Mouse (Mus musculus): ENCODE results near the gene Nol11. TPM values are rescaled to one million over a fixed set of nuclear protein-coding genes. Genes with fewer than 3 reads are reported as not detected.
"Not testable (repeated sequence)": the region's sequence is repeated elsewhere in the genome, so short reads cannot be mapped to it uniquely, and the experiment has no call there.

The Nol11 gene
- polyA plus RNA-seq, 1 experiment, result 11.7 TPM

DNA sequence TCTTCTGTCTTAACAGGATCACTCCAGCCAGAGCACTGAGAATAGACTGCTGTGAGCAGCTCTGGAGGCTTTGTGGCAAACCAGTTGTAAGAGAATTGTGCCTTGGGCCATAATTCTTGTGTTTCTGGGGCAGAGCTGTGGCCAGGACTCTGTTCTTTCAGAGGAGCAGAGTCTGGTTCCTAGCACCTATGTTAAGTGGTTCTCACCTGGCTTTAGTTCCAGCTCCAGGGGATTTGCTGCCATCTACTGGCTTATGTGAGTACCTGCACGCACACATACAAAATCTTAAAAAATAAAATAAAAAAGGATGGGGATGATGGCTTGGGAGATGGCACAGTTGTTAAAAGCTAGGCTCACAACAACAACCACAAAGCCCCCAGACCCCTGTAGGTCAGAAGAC, 30.1 kb downstream of the Nol11 start:
- TF ChIP-seq CTCF (IDR thresholded peaks at IDR 0.05; ENCODE audit: borderline replicate concordance, control insufficient read depth, extremely low read depth, insufficient read depth, low read length, poor library complexity) (no peak), POLR2A (IDR thresholded peaks at IDR 0.05; ENCODE audit: control insufficient read depth, extremely low read depth, insufficient read depth, low read length, poor library complexity) (no peak)
- no peak overlapping the region for H3K27ac ChIP-seq (ENCODE audit: control insufficient read depth, insufficient read depth, low read length)
- no peak overlapping the region for H3K4me3 ChIP-seq (ENCODE audit: control insufficient read depth, insufficient read depth, low read length)
- H3K27me3 ChIP-seq (ENCODE audit: control insufficient read depth, insufficient read depth, low read length), result no peaks in the 10 kb centered on the region
- H3K36me3 ChIP-seq (ENCODE audit: control insufficient read depth, insufficient read depth, low read length), result no peaks in the 10 kb centered on the region
- peak; percentile 18 for DNase-seq
- no peaks in the 10 kb centered on the region for H3K4me1 ChIP-seq (replicated peaks; ENCODE audit: control insufficient read depth, insufficient read depth, low read length)
- WGBS, result 60% methylated on average over 1 of the region's 1 CpGs

DNA sequence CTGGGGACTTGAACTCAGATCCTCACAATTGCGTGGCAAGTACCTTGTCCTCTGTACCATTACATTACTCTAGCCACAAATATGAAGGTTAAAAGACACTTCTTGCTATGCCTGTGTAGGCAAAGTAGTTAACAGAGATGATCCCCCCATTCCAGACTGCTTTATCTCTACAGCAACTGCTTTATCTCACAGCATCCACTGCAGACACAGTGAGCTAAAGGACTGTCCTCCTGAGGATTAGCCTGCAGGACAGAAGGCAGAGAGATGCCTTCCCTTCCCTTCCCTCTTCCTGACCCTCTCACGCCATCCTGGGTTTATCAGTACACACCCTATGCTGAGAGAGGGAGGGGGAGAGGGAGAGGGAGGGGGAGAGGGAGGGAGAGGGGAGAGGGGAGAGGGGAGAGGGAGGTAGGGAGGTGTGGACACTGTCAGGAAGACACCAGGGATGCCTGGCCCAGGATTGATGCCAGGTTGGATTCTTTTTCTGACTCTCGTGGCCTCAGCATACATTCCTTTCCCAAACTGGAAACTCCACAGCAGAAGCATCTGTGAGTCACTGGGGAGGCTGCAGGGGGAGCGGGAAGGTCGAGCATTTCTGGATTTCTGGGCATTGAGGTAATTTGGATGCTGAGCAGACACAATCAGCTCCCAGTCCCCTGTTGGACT, 32.1 kb downstream of the Nol11 start:
- TF ChIP-seq CTCF (IDR thresholded peaks at IDR 0.05; ENCODE audit: borderline replicate concordance, control insufficient read depth, extremely low read depth, insufficient read depth, low read length, poor library complexity) (no peak), POLR2A (IDR thresholded peaks at IDR 0.05; ENCODE audit: control insufficient read depth, extremely low read depth, insufficient read depth, low read length, poor library complexity) (no peak)
- no peaks in the 10 kb centered on the region for H3K27me3 ChIP-seq (ENCODE audit: control insufficient read depth, insufficient read depth, low read length)
- no peaks in the 10 kb centered on the region for H3K36me3 ChIP-seq (ENCODE audit: control insufficient read depth, insufficient read depth, low read length)
- WGBS, result 79% methylated on average over 5 of the region's 5 CpGs
- no peak for DNase-seq
- no peak overlapping the region for H3K27ac ChIP-seq (ENCODE audit: control insufficient read depth, insufficient read depth, low read length)
- no peak overlapping the region for H3K4me3 ChIP-seq (ENCODE audit: control insufficient read depth, insufficient read depth, low read length)
- H3K4me1 ChIP-seq (replicated peaks; ENCODE audit: control insufficient read depth, insufficient read depth, low read length), result no peaks in the 10 kb centered on the region

DNA sequence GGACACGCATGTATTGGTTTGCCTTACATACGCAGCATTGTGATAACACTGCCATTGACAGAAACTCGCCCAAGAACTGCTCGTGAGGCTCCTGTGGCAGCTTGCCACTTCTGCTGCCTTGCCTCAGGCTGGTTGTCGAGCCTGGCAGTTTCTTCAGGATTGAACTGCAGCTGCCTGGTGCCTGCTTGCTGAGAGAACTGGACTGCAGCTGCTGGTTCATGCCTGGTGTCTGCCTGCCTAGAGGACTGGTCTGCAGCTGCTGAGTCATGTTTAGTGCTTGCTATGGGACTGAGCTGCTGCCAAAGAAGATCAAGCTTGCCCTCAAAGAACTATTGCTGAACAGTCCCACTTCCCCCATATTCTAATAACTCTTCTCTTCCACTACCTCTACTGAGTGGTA, 33.9 kb downstream of the Nol11 start:
- H3K27me3 ChIP-seq (ENCODE audit: control insufficient read depth, insufficient read depth, low read length), result no peaks in the 10 kb centered on the region
- DNase-seq, result no peak
- H3K27ac ChIP-seq (ENCODE audit: control insufficient read depth, insufficient read depth, low read length), result no peak overlapping the region
- no peak for TF ChIP-seq CTCF (IDR thresholded peaks at IDR 0.05; ENCODE audit: borderline replicate concordance, control insufficient read depth, extremely low read depth, insufficient read depth, low read length, poor library complexity)
- TF ChIP-seq POLR2A (IDR thresholded peaks at IDR 0.05; ENCODE audit: control insufficient read depth, extremely low read depth, insufficient read depth, low read length, poor library complexity), result no peak
- H3K4me1 ChIP-seq (replicated peaks; ENCODE audit: control insufficient read depth, insufficient read depth, low read length), result no peaks in the 10 kb centered on the region
- WGBS, result 97% methylated on average over 5 of the region's 5 CpGs
- no peak overlapping the region for H3K4me3 ChIP-seq (ENCODE audit: control insufficient read depth, insufficient read depth, low read length)
- no peaks in the 10 kb centered on the region for H3K36me3 ChIP-seq (ENCODE audit: control insufficient read depth, insufficient read depth, low read length)

DNA sequence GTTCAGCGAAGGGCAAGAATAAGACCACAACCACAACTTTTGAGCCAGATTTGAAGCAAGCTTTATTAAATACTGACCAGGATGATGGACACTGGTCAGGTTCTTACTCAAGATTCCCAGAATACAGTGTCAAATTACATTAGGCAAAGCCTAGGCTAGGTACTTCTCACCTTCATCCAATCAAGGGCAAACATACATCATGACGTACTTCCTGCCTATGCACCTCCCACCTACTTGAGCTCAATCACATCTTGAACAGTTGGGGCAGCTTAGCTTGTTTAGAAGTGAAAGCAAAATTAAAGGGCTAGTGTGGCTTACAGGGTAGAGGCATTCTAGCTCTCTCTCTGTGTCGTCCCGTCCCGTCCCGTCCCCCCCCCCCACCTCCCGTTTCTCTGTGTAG, 34.8 kb downstream of the Nol11 start:
- Histone ChIP-seq H3K27me3 (ENCODE audit: control insufficient read depth, insufficient read depth, low read length) (no peaks in the 10 kb centered on the region), H3K36me3 (ENCODE audit: control insufficient read depth, insufficient read depth, low read length) (no peaks in the 10 kb centered on the region), H3K4me3 (ENCODE audit: control insufficient read depth, insufficient read depth, low read length) (no peak overlapping the region), H3K4me1 (replicated peaks; ENCODE audit: control insufficient read depth, insufficient read depth, low read length) (no peaks in the 10 kb centered on the region), H3K27ac (ENCODE audit: control insufficient read depth, insufficient read depth, low read length) (no peak overlapping the region)
- DNase-seq, result no peak
- TF ChIP-seq CTCF (IDR thresholded peaks at IDR 0.05; ENCODE audit: borderline replicate concordance, control insufficient read depth, extremely low read depth, insufficient read depth, low read length, poor library complexity) (no peak), POLR2A (IDR thresholded peaks at IDR 0.05; ENCODE audit: control insufficient read depth, extremely low read depth, insufficient read depth, low read length, poor library complexity) (no peak)
- 89% methylated on average over 7 of the region's 7 CpGs for WGBS

DNA sequence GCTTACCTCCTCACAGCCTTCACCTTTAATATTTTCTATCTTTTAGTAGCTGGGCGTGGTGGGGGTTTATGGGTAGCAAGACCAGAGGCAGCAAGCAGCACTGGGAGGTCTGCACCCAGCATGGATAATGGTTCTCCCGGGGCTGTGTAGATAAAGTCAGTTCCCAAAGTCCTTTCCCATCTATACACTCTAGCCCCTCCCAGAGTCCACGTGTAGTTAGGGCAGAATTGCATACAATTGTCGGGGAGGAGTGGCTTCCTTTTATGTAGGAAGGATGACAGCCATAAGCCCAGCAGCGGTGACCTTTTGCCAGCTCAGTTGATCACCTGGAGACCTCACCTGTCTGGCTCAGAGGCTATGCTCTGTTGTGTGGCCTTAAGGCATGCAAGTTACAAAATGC, 35.5 kb downstream of the Nol11 start:
- no peak for DNase-seq
- Histone ChIP-seq H3K27me3 (ENCODE audit: control insufficient read depth, insufficient read depth, low read length) (no peaks in the 10 kb centered on the region), H3K4me1 (replicated peaks; ENCODE audit: control insufficient read depth, insufficient read depth, low read length) (no peaks in the 10 kb centered on the region), H3K27ac (ENCODE audit: control insufficient read depth, insufficient read depth, low read length) (no peak overlapping the region), H3K36me3 (ENCODE audit: control insufficient read depth, insufficient read depth, low read length) (no peaks in the 10 kb centered on the region), H3K4me3 (ENCODE audit: control insufficient read depth, insufficient read depth, low read length) (no peak overlapping the region)
- 87% methylated on average over 5 of the region's 5 CpGs for WGBS
- TF ChIP-seq POLR2A (IDR thresholded peaks at IDR 0.05; ENCODE audit: control insufficient read depth, extremely low read depth, insufficient read depth, low read length, poor library complexity) (no peak), CTCF (IDR thresholded peaks at IDR 0.05; ENCODE audit: borderline replicate concordance, control insufficient read depth, extremely low read depth, insufficient read depth, low read length, poor library complexity) (no peak)

DNA sequence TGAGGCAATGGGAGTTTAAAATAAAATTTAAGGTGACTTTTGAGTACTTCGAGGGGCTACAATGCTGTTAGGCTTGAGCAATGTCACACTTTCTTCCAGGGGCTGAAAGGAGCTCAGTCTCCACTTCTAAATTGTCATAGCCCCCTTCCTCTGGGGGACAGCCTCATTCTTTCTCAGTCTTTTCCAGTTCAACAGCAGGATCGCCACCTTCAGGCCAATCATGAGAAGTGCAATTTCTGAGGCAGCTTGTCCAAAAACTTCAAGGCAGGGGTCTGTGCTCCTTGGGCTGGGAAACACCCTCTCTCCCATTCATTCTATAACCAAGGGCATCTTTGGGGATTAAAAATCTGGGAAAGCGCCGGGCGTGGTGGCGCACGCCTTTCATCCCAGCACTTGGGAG, 37.4 kb downstream of the Nol11 start:
- H3K27ac ChIP-seq (ENCODE audit: control insufficient read depth, insufficient read depth, low read length), result no peak overlapping the region
- peak; percentile 44 for DNase-seq
- no peak overlapping the region for H3K4me3 ChIP-seq (ENCODE audit: control insufficient read depth, insufficient read depth, low read length)
- no peaks in the 10 kb centered on the region for H3K27me3 ChIP-seq (ENCODE audit: control insufficient read depth, insufficient read depth, low read length)
- no peaks in the 10 kb centered on the region for H3K36me3 ChIP-seq (ENCODE audit: control insufficient read depth, insufficient read depth, low read length)
- TF ChIP-seq CTCF (IDR thresholded peaks at IDR 0.05; ENCODE audit: borderline replicate concordance, control insufficient read depth, extremely low read depth, insufficient read depth, low read length, poor library complexity) (no peak), POLR2A (IDR thresholded peaks at IDR 0.05; ENCODE audit: control insufficient read depth, extremely low read depth, insufficient read depth, low read length, poor library complexity) (no peak)
- 79% methylated on average over 7 of the region's 7 CpGs for WGBS
- H3K4me1 ChIP-seq (replicated peaks; ENCODE audit: control insufficient read depth, insufficient read depth, low read length), result no peaks in the 10 kb centered on the region

DNA sequence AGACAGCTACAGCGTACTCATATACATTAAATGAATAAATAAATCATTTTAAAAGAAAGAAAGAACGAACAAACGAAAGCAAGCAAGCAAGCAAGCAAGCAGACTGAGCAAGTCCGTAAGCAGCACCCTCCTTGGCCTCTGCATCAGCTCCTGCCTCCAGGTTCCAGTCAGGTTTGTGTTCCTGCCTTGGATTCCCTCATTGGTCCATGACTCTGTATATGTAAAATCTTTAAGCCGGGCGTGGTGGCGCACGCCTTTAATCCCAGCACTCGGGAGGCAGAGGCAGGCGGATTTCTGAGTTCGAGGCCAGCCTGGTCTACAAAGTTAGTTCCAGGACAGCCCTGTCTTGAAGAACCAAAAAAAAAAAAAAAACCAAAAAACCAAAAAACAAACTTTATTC, 45.2 kb downstream of the Nol11 start:
- not testable (repeated sequence) for H3K4me3 ChIP-seq (ENCODE audit: control insufficient read depth, insufficient read depth, low read length); H3K36me3 ChIP-seq (ENCODE audit: control insufficient read depth, insufficient read depth, low read length); DNase-seq; H3K27me3 ChIP-seq (ENCODE audit: control insufficient read depth, insufficient read depth, low read length); H3K27ac ChIP-seq (ENCODE audit: control insufficient read depth, insufficient read depth, low read length)
- WGBS, result 97% methylated on average over 11 of the region's 11 CpGs
- peaks cover 14% of the 10 kb centered on the region for H3K4me1 ChIP-seq (replicated peaks; ENCODE audit: control insufficient read depth, insufficient read depth, low read length)

Measured in thymus, adult 2 months (tissue).